Mouse (Mus musculus) layer of hippocampus, adult 2 months (tissue): ENCODE data around the gene Tbl2. TPM values are rescaled to one million over a fixed set of nuclear protein-coding genes. Genes with fewer than 3 reads are reported as not detected.

Source experiments
- DNase-seq, 2 experiments: peaks; one replicate each; pipeline ENCODE4 v3.0.0; 2022; ENCODE audit warnings: low spot score in 2 of 2
- H3K27ac ChIP-seq: fragments of 200-600 bp; 2 replicates; pipeline ENCODE4 v1.8.1; 2022
- H3K4me3 ChIP-seq: fragments of 200-600 bp; 2 replicates; pipeline ENCODE4 v1.8.1; 2022; ENCODE audit warnings: mild to moderate bottlenecking
- CTCF ChIP-seq: fragments of 200-600 bp; conservative IDR thresholded peaks from 2 replicates; pipeline ENCODE4 v1.8.1; 2022; ENCODE audit warnings: antibody characterized with exemption, mild to moderate bottlenecking, moderate library complexity
- long read RNA-seq, 2 experiments: library from polyadenylated mRNA; stranded (forward); transcript quantifications; one replicate each; pipeline ENCODE4 v2.0.0; 2021; ENCODE audit warnings: borderline mapping rate in 2 of 2
- total RNA-seq, 2 experiments: library from RNA; stranded (reverse); gene quantifications; 2 replicates each; pipeline ENCODE4 v1.2.3; 2021

Gene Tbl2
- total RNA-seq, result 10 to 100 TPM; 29.8 to 32.0 TPM
- long read RNA-seq, experiment 1, full-length matches to known transcripts, result 11 of 24 reads
- long read RNA-seq, experiment 1, partial matches to known transcripts, result 7 of 24 reads
- long read RNA-seq, experiment 1, other reads (novel, unspliced or antisense), result 6 of 24 reads
- long read RNA-seq, experiment 2, full-length matches to known transcripts, result 16 of 27 reads
- long read RNA-seq, experiment 2, partial matches to known transcripts, result 7 of 27 reads
- long read RNA-seq, experiment 2, other reads (novel, unspliced or antisense), result 4 of 27 reads

- peak within 1 kb of the TSS; percentile 73 for H3K4me3 ChIP-seq
- peak; percentile 97 to 98 for DNase-seq
- TF ChIP-seq CTCF, result no peak
- H3K27ac ChIP-seq, result peak within 1 kb of the TSS; percentile 89
These were observed at the start of gene Tbl2 for GRCm38 (mm10) chr5:135149053-135149819. Gene Tbl2, plus strand, starts transcription at chr5:135149657.

- no peak for TF ChIP-seq CTCF
- DNase-seq, result no peak
- Histone ChIP-seq H3K4me3 (no peak overlapping the region), H3K27ac (no peak overlapping the region)
These were observed 48.5 kb upstream of the Tbl2 start for GRCm38 (mm10) chr5:135100981-135101380.

GRCm38 (mm10) chr5:135103999-135104660 lies 45.3 kb upstream of the Tbl2 start:
- peak; percentile 77 for TF ChIP-seq CTCF
- Histone ChIP-seq H3K4me3 (no peak overlapping the region), H3K27ac (no peak overlapping the region)
- DNase-seq, result no peak

DNA sequence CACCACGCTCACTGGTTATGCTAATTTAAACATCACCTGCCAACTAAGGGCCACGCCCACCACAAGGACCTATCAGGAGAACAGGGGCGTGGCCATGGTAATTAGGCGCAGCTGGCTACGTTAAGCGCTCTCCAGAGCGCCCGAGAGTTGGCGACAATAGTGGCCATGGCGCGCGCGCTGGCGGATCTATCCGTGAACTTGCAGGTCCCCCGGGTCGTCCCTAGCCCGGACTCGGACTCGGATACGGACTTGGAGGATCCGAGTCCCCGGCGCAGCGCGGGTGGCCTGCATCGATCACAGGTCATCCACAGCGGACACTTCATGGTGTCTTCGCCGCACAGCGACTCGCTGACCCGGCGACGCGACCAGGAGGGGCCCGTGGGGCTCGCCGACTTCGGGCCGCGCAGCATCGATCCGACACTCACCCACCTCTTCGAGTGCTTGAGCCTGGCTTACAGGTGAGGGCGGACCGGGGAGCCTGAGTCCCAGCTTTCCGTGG lies 42.6 kb upstream of the Tbl2 start:
- H3K4me3 ChIP-seq, result peak overlapping the region; percentile 54
- TF ChIP-seq CTCF, result no peak
- peak; percentile 51 to 53 for DNase-seq

DNA sequence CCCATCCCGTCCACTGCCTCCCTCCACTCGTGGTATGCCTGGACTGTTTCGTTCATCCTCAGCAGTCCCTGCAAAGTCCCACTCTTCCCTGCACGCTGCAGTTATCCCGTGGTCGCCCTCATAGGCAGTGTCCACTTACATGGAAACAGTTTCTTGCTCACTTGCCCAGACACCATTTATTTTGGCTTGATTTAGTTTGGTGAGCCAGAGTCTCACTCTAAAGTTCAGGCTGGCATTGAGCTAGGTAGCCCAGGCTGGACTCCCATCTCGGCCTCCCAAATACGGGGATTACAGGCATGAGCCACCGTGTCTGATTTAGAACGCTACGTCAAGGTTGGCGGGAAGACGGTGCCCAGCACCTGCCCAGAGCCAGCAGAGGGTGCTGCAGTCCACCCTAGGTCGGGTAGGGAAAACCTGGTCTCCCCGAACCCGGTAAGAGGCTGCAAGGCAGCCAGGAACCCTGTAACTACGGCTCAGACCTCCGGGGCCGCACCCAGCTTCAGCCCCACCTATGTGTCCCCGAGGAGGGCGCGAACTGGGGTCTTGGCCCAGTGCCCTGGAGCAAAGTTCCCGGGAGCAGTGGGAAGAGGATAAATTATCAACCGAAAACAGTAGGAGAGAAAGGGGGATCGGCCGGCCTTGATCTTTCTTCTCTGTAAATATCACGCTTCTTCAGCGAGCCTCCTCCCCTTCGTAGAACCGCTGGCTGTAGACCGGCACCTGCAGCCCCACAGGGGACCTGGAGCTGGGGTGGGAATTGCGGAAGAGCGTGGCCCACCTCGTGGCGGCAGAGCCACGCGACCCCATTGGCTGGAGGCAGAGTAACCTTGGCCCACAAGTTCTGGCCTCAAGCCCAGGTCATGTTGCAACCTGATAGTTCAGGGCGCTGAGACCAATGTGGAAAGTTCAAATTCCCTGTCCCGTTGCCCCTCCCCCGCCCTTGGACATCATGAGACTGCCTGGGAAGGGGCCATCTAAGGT lies 41.6 kb upstream of the Tbl2 start:
- TF ChIP-seq CTCF, result peak; percentile 71
- Histone ChIP-seq H3K4me3 (peak overlapping the region; percentile 17; the same call in 1 of the 2 replicates), H3K27ac (no peak overlapping the region)
- DNase-seq, result no peak

More for the DNA sequence above, 42.6 kb upstream of the Tbl2 start:
- H3K27ac ChIP-seq, result no peak overlapping the region

- DNase-seq, result no peak
- no peak for TF ChIP-seq CTCF
- Histone ChIP-seq H3K4me3 (no peak overlapping the region), H3K27ac (no peak overlapping the region)
These were observed 40.4 kb upstream of the Tbl2 start for GRCm38 (mm10) chr5:135109017-135109416.

- DNase-seq, result no peak
- Histone ChIP-seq H3K27ac (no peak overlapping the region), H3K4me3 (no peak overlapping the region)
- TF ChIP-seq CTCF, result no peak
These were observed 40.0 kb upstream of the Tbl2 start for GRCm38 (mm10) chr5:135109426-135109825.

DNA sequence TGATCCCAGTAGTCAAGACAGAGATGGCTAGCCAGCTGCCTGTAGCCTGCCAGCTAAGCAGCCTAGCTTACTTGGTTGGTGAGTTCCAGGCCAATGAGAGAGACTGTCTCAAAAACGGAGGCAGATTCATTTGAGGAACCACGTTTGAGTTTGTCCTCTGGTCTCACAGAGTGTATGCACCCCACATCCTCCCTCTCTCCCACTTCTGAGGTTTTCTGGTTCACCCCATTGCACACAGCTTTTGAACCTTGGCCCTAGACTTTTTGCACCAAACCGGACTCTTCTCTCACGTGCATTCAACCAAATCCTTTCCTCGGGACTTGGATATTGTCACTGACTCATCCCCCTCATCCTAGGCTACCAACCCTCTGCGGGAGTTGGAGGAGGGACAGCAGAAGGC lies 39.5 kb upstream of the Tbl2 start:
- Histone ChIP-seq H3K27ac (no peak overlapping the region), H3K4me3 (no peak overlapping the region)
- no peak for TF ChIP-seq CTCF
- DNase-seq, result no peak

- no peak for DNase-seq
- no peak for TF ChIP-seq CTCF
- no peak overlapping the region for H3K4me3 ChIP-seq
- H3K27ac ChIP-seq, result no peak overlapping the region
These were observed 35.7 kb upstream of the Tbl2 start for GRCm38 (mm10) chr5:135113782-135114181.

DNA sequence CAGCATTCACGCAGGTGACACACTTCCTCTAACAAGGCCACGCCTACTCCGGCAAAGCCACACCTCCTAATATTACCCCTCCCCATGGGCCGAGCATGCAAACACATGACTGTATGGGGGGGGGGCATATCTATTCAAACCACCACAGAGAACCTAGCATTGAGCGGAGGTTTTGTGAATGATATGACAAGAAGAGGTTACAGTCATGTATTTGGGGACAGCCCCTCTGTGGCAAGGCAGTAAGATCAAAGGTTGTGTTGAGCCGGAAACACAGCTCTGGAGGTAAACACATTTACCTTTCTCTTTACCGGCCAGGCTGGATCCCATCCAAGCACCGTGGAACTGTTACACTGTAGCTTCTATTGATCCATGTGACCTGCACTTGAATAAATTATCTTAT lies 34.2 kb upstream of the Tbl2 start:
- no peak for TF ChIP-seq CTCF
- Histone ChIP-seq H3K27ac (no peak overlapping the region), H3K4me3 (no peak overlapping the region)
- DNase-seq, result no peak

GRCm38 (mm10) chr5:135118589-135119081 lies 30.8 kb upstream of the Tbl2 start:
- DNase-seq, result peak; percentile 38 to 71
- Histone ChIP-seq H3K4me3 (no peak overlapping the region), H3K27ac (no peak overlapping the region)
- peak; percentile 89 for TF ChIP-seq CTCF

- Histone ChIP-seq H3K27ac (no peak overlapping the region), H3K4me3 (no peak overlapping the region)
- no peak for DNase-seq
- TF ChIP-seq CTCF, result peak; percentile 32
These were observed 28.7 kb upstream of the Tbl2 start for GRCm38 (mm10) chr5:135120753-135121152.
